Mouse (Mus musculus): ENCODE measurements around the gene Cdh5. TPM values are rescaled to one million over a fixed set of nuclear protein-coding genes. Genes with fewer than 3 reads are reported as not detected.

The Cdh5 gene
- polyA plus RNA-seq, 1 experiment from 2014 or later = 16.4 TPM

- peak; percentile 36; the same call in 1 of the 2 replicates for ATAC-seq (ENCODE audit: low FRiP score, low read depth)
- H3K9me3 ChIP-seq = no peaks in the 10 kb centered on the region
- WGBS = 91% methylated on average over 15 of the region's 15 CpGs
These were observed 45.5 kb downstream of the Cdh5 start for GRCm38 (mm10) chr8:104146717-104147494.

GRCm38 (mm10) chr8:104147947-104148346, 46.5 kb downstream of the Cdh5 start:
- H3K4me2 ChIP-seq = no peak overlapping the region
- H3K27me3 ChIP-seq = no peaks in the 10 kb centered on the region
- no peaks in the 10 kb centered on the region for H3K4me1 ChIP-seq (replicated peaks)
- no peak for ATAC-seq (ENCODE audit: low FRiP score, low read depth)
- no peaks in the 10 kb centered on the region for H3K9me3 ChIP-seq
- no peak overlapping the region for H3K9ac ChIP-seq
- no peak overlapping the region for H3K27ac ChIP-seq (replicated peaks)
- no peaks in the 10 kb centered on the region for H3K36me3 ChIP-seq
- 93% methylated on average over 2 of the region's 2 CpGs for WGBS
- H3K4me3 ChIP-seq = no peak overlapping the region

More at GRCm38 (mm10) chr8:104146717-104147494, 45.5 kb downstream of the Cdh5 start:
- Histone ChIP-seq H3K36me3 (no peaks in the 10 kb centered on the region), H3K4me1 (replicated peaks) (no peaks in the 10 kb centered on the region), H3K27me3 (no peaks in the 10 kb centered on the region), H3K27ac (replicated peaks) (no peak overlapping the region), H3K9ac (no peak overlapping the region), H3K4me3 (no peak overlapping the region), H3K4me2 (no peak overlapping the region)

GRCm38 (mm10) chr8:104160731-104161130, 59.3 kb downstream of the Cdh5 start:
- Histone ChIP-seq H3K9me3 (no peaks in the 10 kb centered on the region), H3K9ac (no peak overlapping the region), H3K36me3 (no peaks in the 10 kb centered on the region), H3K27me3 (no peaks in the 10 kb centered on the region), H3K4me2 (no peak overlapping the region), H3K4me3 (no peak overlapping the region), H3K27ac (replicated peaks) (no peak overlapping the region), H3K4me1 (replicated peaks) (no peaks in the 10 kb centered on the region)
- no peak for ATAC-seq (ENCODE audit: low FRiP score, low read depth)
- WGBS = 74% methylated on average over 5 of the region's 5 CpGs

DNA sequence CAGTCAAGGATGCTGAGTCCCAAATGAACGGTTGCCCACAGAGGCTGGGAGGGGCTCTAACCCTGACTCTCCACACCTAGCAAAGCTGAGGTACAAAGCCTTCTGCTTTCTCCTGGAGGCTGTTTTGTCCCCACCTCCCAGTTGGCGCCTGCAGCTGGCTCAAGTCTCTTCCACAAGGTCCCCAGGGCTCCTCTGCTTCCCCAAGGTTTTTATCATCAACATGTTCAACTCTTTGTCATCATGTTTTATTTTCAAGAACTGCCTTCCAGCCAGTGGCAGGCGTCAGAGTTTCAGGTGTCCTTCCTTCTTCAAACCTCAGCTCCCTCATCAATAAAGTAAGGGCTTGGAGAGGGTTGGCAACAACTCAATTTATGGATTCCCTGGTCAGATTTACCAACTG, 68.0 kb downstream of the Cdh5 start:
- Histone ChIP-seq H3K4me1 (replicated peaks) (peaks cover 15% of the 10 kb centered on the region), H3K36me3 (no peaks in the 10 kb centered on the region), H3K9me3 (no peaks in the 10 kb centered on the region), H3K4me2 (no peak overlapping the region), H3K27me3 (peaks cover 9% of the 10 kb centered on the region; the same call in 1 of the 2 replicates), H3K27ac (replicated peaks) (no peak overlapping the region), H3K4me3 (no peak overlapping the region), H3K9ac (no peak overlapping the region)
- WGBS = 76% methylated on average over 3 of the region's 3 CpGs
- ATAC-seq (ENCODE audit: low FRiP score, low read depth) = no peak

GRCm38 (mm10) chr8:104170118-104171049, 69.0 kb downstream of the Cdh5 start, which contains the start of gene Bean1:
Bean1 (plus strand) TSS chr8:104170442.
- Histone ChIP-seq H3K9me3 (no peaks in the 10 kb centered on the region), H3K27me3 (peaks cover 9% of the 10 kb centered on the region; the same call in 1 of the 2 replicates), H3K4me1 (replicated peaks) (peaks cover 15% of the 10 kb centered on the region), H3K4me3 (peak within 1 kb of the TSS; percentile 77), H3K4me2 (peak within 1 kb of the TSS; percentile 94), H3K9ac (peak within 1 kb of the TSS; percentile 80), H3K36me3 (no peaks in the 10 kb centered on the region), H3K27ac (replicated peaks) (peak within 1 kb of the TSS; percentile 64)
- 2% methylated on average over 67 of the region's 87 CpGs for WGBS
- peak; percentile 84 for ATAC-seq (ENCODE audit: low FRiP score, low read depth)

GRCm38 (mm10) chr8:104171050-104171620, 69.7 kb downstream of the Cdh5 start:
- peaks cover 12% of the 10 kb centered on the region; the same call in 1 of the 2 replicates for H3K27me3 ChIP-seq
- ATAC-seq (ENCODE audit: low FRiP score, low read depth) = peak; percentile 43
- H3K9me3 ChIP-seq = no peaks in the 10 kb centered on the region
- H3K4me1 ChIP-seq (replicated peaks) = peaks cover 15% of the 10 kb centered on the region
- H3K36me3 ChIP-seq = no peaks in the 10 kb centered on the region
- peak overlapping the region; percentile 80 for H3K9ac ChIP-seq
- peak overlapping the region; percentile 77 for H3K4me3 ChIP-seq
- peak overlapping the region; percentile 94 for H3K4me2 ChIP-seq
- H3K27ac ChIP-seq (replicated peaks) = peak overlapping the region; percentile 64
- WGBS = 4% methylated on average over 32 of the region's 32 CpGs

GRCm38 (mm10) chr8:104172420-104172819, 71.0 kb downstream of the Cdh5 start:
- no peak overlapping the region for H3K9ac ChIP-seq
- H3K9me3 ChIP-seq = no peaks in the 10 kb centered on the region
- H3K27me3 ChIP-seq = peaks cover 12% of the 10 kb centered on the region; the same call in 1 of the 2 replicates
- 96% methylated on average over 6 of the region's 6 CpGs for WGBS
- peaks cover 15% of the 10 kb centered on the region for H3K4me1 ChIP-seq (replicated peaks)
- no peak overlapping the region for H3K27ac ChIP-seq (replicated peaks)
- H3K36me3 ChIP-seq = no peaks in the 10 kb centered on the region
- no peak overlapping the region for H3K4me3 ChIP-seq
- ATAC-seq (ENCODE audit: low FRiP score, low read depth) = no peak
- no peak overlapping the region for H3K4me2 ChIP-seq

GRCm38 (mm10) chr8:104175848-104176527, 74.6 kb downstream of the Cdh5 start:
- 78% methylated on average over 8 of the region's 8 CpGs for WGBS
- Histone ChIP-seq H3K4me1 (replicated peaks) (peaks cover 7% of the 10 kb centered on the region), H3K27me3 (peaks cover 12% of the 10 kb centered on the region; the same call in 1 of the 2 replicates), H3K4me2 (no peak overlapping the region), H3K9me3 (no peaks in the 10 kb centered on the region), H3K27ac (replicated peaks) (no peak overlapping the region), H3K4me3 (no peak overlapping the region), H3K36me3 (no peaks in the 10 kb centered on the region), H3K9ac (no peak overlapping the region)
- ATAC-seq (ENCODE audit: low FRiP score, low read depth) = no peak

- 83% methylated on average over 4 of the region's 4 CpGs for WGBS
These were observed 75.6 kb downstream of the Cdh5 start for GRCm38 (mm10) chr8:104177054-104177453.

DNA sequence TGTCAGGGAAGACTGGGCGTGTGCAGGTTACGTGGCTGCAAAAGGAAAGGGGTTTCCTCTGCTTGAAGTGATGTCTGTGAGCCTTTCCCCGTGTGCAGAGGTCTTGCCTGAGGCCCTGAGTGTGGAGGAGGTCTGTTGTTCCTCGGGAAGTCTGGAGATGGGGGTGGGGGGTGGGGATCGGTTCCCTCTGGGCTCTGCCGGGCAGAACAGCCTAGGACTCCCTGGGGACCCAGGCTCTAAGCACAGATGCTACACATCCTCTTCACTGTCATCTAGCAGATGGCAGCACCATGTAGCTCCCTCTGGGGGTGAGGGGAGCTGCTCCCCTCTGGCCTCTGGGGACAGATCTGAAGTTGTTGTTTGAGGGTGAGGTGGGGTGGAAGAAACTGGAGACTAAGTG, 83.5 kb downstream of the Cdh5 start:
- no peak overlapping the region for H3K9ac ChIP-seq
- H3K27me3 ChIP-seq = no peaks in the 10 kb centered on the region
- ATAC-seq (ENCODE audit: low FRiP score, low read depth) = no peak
- no peak overlapping the region for H3K4me3 ChIP-seq
- H3K4me1 ChIP-seq (replicated peaks) = no peaks in the 10 kb centered on the region
- 24% methylated on average over 6 of the region's 6 CpGs for WGBS
- no peak overlapping the region for H3K4me2 ChIP-seq
- no peak overlapping the region for H3K27ac ChIP-seq (replicated peaks)
- no peaks in the 10 kb centered on the region for H3K36me3 ChIP-seq
- H3K9me3 ChIP-seq = no peaks in the 10 kb centered on the region

More at GRCm38 (mm10) chr8:104177054-104177453, 75.6 kb downstream of the Cdh5 start:
- Histone ChIP-seq H3K4me3 (no peak overlapping the region), H3K36me3 (no peaks in the 10 kb centered on the region), H3K27me3 (peaks cover 8% of the 10 kb centered on the region; the same call in 1 of the 2 replicates), H3K9ac (no peak overlapping the region), H3K27ac (replicated peaks) (no peak overlapping the region), H3K4me2 (no peak overlapping the region), H3K4me1 (replicated peaks) (no peaks in the 10 kb centered on the region; the same call in 1 of the 2 replicates), H3K9me3 (no peaks in the 10 kb centered on the region)
- no peak for ATAC-seq (ENCODE audit: low FRiP score, low read depth)

GRCm38 (mm10) chr8:104186827-104187226, 85.4 kb downstream of the Cdh5 start:
- Histone ChIP-seq H3K36me3 (no peaks in the 10 kb centered on the region), H3K27me3 (no peaks in the 10 kb centered on the region), H3K9ac (no peak overlapping the region), H3K4me3 (no peak overlapping the region), H3K4me1 (replicated peaks) (peaks cover 3% of the 10 kb centered on the region; the same call in 1 of the 2 replicates), H3K4me2 (no peak overlapping the region), H3K27ac (replicated peaks) (no peak overlapping the region), H3K9me3 (no peaks in the 10 kb centered on the region)
- WGBS = 92% methylated on average over 4 of the region's 4 CpGs
- no peak for ATAC-seq (ENCODE audit: low FRiP score, low read depth)

Data from hindbrain, embryonic 15.5 days (tissue).